Mouse (Mus musculus): Measurements from ENCODE around the gene Atoh8. TPM values are rescaled to one million over a fixed set of nuclear protein-coding genes. Genes with fewer than 3 reads are reported as not detected.

Gene Atoh8
- total and polyA plus RNA-seq, 2 experiments from 2014 or later, result 4.5 to 7.1 TPM

DNA sequence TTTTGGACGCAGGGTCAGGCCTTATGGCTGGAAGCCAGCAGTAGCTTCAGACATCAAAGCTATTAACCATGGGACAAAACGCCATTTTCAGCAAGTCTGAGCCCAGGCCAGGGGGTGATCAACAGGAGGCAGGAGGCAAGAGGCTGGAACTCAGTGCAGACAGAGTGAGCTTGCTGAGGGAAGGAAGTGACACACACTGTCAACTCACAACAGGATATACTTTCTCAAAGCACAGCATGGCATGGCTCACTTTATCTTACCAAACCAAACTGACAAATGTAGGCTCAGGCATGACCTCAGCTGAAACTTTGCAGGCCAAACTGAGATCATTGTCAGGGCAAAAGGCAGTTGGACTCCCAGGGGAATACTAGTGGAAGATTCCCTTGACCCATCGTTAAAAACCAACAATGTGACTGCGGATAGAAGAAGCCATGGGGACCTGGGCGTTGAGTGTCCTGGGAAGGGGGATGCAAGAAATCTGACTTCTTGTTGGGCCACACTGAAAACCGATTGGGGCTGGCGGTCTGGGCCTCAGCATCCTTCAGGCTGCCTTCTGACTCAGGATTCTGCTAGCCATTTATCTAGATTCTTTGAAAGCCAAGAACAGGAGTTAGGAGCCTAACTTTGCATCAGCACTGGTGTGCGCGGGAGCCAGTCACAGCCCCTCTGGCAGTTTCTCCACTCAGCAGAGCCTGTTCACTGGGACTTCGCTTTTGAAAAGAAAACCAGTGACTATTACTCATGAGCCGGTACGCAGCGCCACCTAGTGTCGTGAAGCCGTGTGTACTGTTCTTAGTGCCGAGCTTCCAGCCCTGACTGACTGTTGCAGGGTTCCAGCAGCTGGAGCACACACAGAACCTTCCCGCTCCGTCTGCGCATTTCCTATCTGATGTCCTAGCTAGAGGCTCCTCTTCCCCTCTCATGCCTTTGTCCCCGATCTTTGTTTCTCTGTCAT is 70.8 kb downstream of the Atoh8 start:
- H3K4me3 ChIP-seq (ENCODE audit: low read depth, low read length), result no peak overlapping the region
- WGBS, result 14% methylated on average over 20 of the region's 20 CpGs
- H3K27ac ChIP-seq (ENCODE audit: low read depth), result no peak overlapping the region
- no peak overlapping the region for H3K9ac ChIP-seq (replicated peaks; ENCODE audit: low read depth, low read length)
- no peaks in the 10 kb centered on the region for H3K36me3 ChIP-seq (replicated peaks; ENCODE audit: control insufficient read depth, insufficient read depth, low read length)
- no peak overlapping the region for H3K4me2 ChIP-seq (ENCODE audit: low read depth, low read length)
- no peaks in the 10 kb centered on the region for H3K27me3 ChIP-seq (ENCODE audit: control insufficient read depth, insufficient read depth, low read length)
- ATAC-seq (ENCODE audit: insufficient read depth, low read depth) (peak; percentile 76), DNase-seq (ENCODE audit: low spot score) (peak; percentile 87)
- TF ChIP-seq CTCF (IDR thresholded peaks at IDR 0.05; ENCODE audit: low read depth) (peak; percentile 95), EP300 (IDR thresholded peaks at IDR 0.05; ENCODE audit: low read depth) (no peak)
- peaks cover 15% of the 10 kb centered on the region; the same call in 1 of the 2 replicates for H3K4me1 ChIP-seq (ENCODE audit: control insufficient read depth, insufficient read depth)
- H3K9me3 ChIP-seq (replicated peaks; ENCODE audit: control insufficient read depth, low read length), result no peaks in the 10 kb centered on the region

DNA sequence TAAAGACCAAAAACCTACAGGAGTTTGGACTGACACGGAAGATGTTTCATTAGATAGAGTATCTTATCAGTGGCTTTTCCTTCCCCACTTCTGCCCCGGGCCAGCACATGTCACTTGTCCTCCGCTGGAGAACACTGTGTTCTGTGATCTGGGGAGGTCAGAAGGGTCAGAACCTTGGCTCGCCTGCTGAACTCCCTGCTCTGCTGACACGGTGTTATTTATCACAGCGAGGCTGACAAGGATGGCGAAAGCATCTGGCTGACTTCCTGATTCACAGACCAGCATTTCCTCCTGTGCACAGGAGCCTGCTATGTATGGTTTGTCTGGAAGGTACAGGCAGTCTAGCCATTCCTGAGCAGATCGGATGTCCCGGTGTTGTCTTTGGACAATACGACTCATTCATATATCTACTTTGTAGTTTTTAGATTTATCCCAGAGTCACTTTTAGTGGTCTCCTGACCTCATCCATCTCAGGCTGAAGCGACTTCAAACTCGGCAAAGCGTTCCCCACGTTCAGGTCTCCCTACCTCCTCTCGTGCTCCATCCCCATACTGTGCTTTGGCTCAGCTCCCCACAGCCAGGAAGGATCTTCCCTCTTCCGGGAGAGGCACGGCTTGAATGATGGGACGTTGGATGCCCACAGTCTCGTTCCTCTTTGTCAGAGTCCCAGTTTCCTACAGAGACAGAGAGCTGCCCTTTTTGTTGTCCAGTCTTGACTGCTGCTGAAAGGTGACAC is 73.1 kb downstream of the Atoh8 start:
- ATAC-seq (ENCODE audit: insufficient read depth, low read depth) (peak; percentile 79), DNase-seq (ENCODE audit: low spot score) (peak; percentile 84)
- no peaks in the 10 kb centered on the region for H3K9me3 ChIP-seq (replicated peaks; ENCODE audit: control insufficient read depth, low read length)
- no peak overlapping the region for H3K9ac ChIP-seq (replicated peaks; ENCODE audit: low read depth, low read length)
- H3K27ac ChIP-seq (ENCODE audit: low read depth), result peak overlapping the region; percentile 36
- H3K27me3 ChIP-seq (ENCODE audit: control insufficient read depth, insufficient read depth, low read length), result no peaks in the 10 kb centered on the region
- TF ChIP-seq EP300 (IDR thresholded peaks at IDR 0.05; ENCODE audit: low read depth) (peak; percentile 96), CTCF (IDR thresholded peaks at IDR 0.05; ENCODE audit: low read depth) (no peak)
- H3K4me3 ChIP-seq (ENCODE audit: low read depth, low read length), result no peak overlapping the region
- H3K4me2 ChIP-seq (ENCODE audit: low read depth, low read length), result peak overlapping the region; percentile 27; the same call in 1 of the 2 replicates
- H3K36me3 ChIP-seq (replicated peaks; ENCODE audit: control insufficient read depth, insufficient read depth, low read length), result no peaks in the 10 kb centered on the region
- 18% methylated on average over 19 of the region's 19 CpGs for WGBS
- peaks cover 15% of the 10 kb centered on the region; the same call in 1 of the 2 replicates for H3K4me1 ChIP-seq (ENCODE audit: control insufficient read depth, insufficient read depth)

DNA sequence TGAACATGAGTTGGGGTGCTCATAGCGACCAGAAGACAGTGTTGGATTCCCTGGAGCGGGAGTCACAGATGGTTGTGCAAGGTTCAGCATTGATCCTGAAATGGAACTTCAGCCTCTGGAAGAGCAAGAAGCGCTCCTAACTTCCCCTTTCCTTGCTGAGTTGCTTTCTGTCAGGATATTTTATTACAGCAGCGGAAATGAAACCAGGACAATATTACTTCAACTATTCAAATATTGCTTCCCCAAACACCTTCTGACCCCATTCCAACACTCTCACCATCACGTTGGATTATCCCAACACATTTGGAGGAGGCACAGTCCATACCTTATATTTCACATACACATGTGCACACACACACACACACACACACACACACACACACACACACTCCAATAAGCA is 73.6 kb downstream of the Atoh8 start:
- ATAC-seq (ENCODE audit: insufficient read depth, low read depth) (no peak), DNase-seq (ENCODE audit: low spot score) (no peak)
- no peaks in the 10 kb centered on the region for H3K36me3 ChIP-seq (replicated peaks; ENCODE audit: control insufficient read depth, insufficient read depth, low read length)
- WGBS, result 69% methylated on average over 5 of the region's 5 CpGs
- H3K27ac ChIP-seq (ENCODE audit: low read depth), result peak overlapping the region; percentile 36
- H3K4me1 ChIP-seq (ENCODE audit: control insufficient read depth, insufficient read depth), result peaks cover 15% of the 10 kb centered on the region; the same call in 1 of the 2 replicates
- H3K4me2 ChIP-seq (ENCODE audit: low read depth, low read length), result no peak overlapping the region
- no peak for TF ChIP-seq CTCF (IDR thresholded peaks at IDR 0.05; ENCODE audit: low read depth)
- no peak for TF ChIP-seq EP300 (IDR thresholded peaks at IDR 0.05; ENCODE audit: low read depth)
- no peaks in the 10 kb centered on the region for H3K27me3 ChIP-seq (ENCODE audit: control insufficient read depth, insufficient read depth, low read length)
- H3K4me3 ChIP-seq (ENCODE audit: low read depth, low read length), result no peak overlapping the region
- no peaks in the 10 kb centered on the region for H3K9me3 ChIP-seq (replicated peaks; ENCODE audit: control insufficient read depth, low read length)
- H3K9ac ChIP-seq (replicated peaks; ENCODE audit: low read depth, low read length), result no peak overlapping the region

DNA sequence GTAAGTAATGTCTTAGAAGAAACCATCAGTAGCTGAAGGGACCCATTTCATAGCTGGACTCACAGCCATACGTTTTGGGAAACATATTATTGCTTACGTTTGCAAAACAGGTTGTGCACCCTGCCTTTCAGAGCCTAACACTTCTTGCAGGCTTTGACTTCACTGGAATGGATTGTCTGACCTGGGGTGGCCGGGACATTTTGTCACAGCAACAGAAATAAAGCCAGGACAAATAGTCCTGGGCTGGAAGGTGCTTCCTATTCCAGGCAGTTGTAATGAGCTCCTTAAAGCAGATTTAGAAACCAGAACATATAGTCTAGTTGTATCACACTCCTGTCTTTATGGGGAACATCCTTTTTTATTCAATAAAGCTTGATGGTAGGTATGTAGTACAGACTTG is 74.4 kb downstream of the Atoh8 start:
- H3K36me3 ChIP-seq (replicated peaks; ENCODE audit: control insufficient read depth, insufficient read depth, low read length), result no peaks in the 10 kb centered on the region
- no peaks in the 10 kb centered on the region for H3K27me3 ChIP-seq (ENCODE audit: control insufficient read depth, insufficient read depth, low read length)
- H3K9ac ChIP-seq (replicated peaks; ENCODE audit: low read depth, low read length), result no peak overlapping the region
- no peak overlapping the region for H3K4me2 ChIP-seq (ENCODE audit: low read depth, low read length)
- ATAC-seq (ENCODE audit: insufficient read depth, low read depth), result no peak
- peaks cover 15% of the 10 kb centered on the region; the same call in 1 of the 2 replicates for H3K4me1 ChIP-seq (ENCODE audit: control insufficient read depth, insufficient read depth)
- H3K9me3 ChIP-seq (replicated peaks; ENCODE audit: control insufficient read depth, low read length), result no peaks in the 10 kb centered on the region
- no peak overlapping the region for H3K4me3 ChIP-seq (ENCODE audit: low read depth, low read length)
- no peak for DNase-seq (ENCODE audit: low spot score)
- H3K27ac ChIP-seq (ENCODE audit: low read depth), result no peak overlapping the region
- TF ChIP-seq CTCF (IDR thresholded peaks at IDR 0.05; ENCODE audit: low read depth), result no peak
- TF ChIP-seq EP300 (IDR thresholded peaks at IDR 0.05; ENCODE audit: low read depth), result no peak
- WGBS, result 74% methylated on average over 3 of the region's 3 CpGs

DNA sequence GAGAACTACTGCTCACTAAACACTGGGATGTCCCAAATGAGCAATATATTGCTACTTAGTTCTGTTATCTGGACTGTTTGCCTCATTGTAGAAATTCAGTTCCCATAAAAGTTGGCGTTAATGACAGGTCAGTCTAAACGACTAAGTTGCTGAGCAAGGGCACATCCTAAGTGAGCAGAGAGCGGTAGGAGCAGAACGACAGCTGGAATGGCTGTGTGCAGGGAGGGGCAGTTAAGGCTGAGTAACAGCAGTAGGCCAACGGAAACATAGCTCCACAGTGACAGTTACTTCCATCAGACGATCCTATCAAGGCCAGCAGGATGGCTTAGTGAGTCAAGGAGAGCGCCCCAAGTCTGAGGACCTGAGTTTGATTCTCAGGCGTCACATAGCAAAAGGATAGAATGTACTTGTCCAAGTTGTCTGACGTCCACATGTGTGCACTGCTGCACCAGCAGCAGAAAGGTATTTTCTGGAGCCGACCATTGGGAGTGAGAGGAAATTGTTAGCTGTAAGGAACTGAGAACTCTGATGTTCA is 75.4 kb downstream of the Atoh8 start:
- ATAC-seq (ENCODE audit: insufficient read depth, low read depth) (no peak), DNase-seq (ENCODE audit: low spot score) (no peak)

More for the DNA sequence above, 75.4 kb downstream of the Atoh8 start:
- Histone ChIP-seq H3K27me3 (ENCODE audit: control insufficient read depth, insufficient read depth, low read length) (no peaks in the 10 kb centered on the region), H3K36me3 (replicated peaks; ENCODE audit: control insufficient read depth, insufficient read depth, low read length) (no peaks in the 10 kb centered on the region), H3K9ac (replicated peaks; ENCODE audit: low read depth, low read length) (no peak overlapping the region), H3K4me1 (ENCODE audit: control insufficient read depth, insufficient read depth) (peaks cover 15% of the 10 kb centered on the region; the same call in 1 of the 2 replicates), H3K9me3 (replicated peaks; ENCODE audit: control insufficient read depth, low read length) (no peaks in the 10 kb centered on the region), H3K4me3 (ENCODE audit: low read depth, low read length) (no peak overlapping the region), H3K4me2 (ENCODE audit: low read depth, low read length) (no peak overlapping the region), H3K27ac (ENCODE audit: low read depth) (no peak overlapping the region)
- TF ChIP-seq CTCF (IDR thresholded peaks at IDR 0.05; ENCODE audit: low read depth) (no peak), EP300 (IDR thresholded peaks at IDR 0.05; ENCODE audit: low read depth) (no peak)
- 70% methylated on average over 10 of the region's 10 CpGs for WGBS
